Mouse (Mus musculus) A20 (cell line): ENCODE results near the gene 1700014D04Rik.
A peak's percentile ranks its signal among the peaks of the same experiment; 100 is the strongest.
"Not testable (repeated sequence)": the region's sequence is repeated elsewhere in the genome, so short reads cannot be mapped to it uniquely, and the experiment has no call there.

ENCODE experiments used
- DNase-seq: peaks from one replicate; pipeline ENCODE4 v3.0.0-alpha.2; 2011; ENCODE audit warnings: low read depth, low spot score

The 1700014D04Rik gene

GRCm38 (mm10) chr13:59735190-59735589 lies 11.4 kb downstream of the 1700014D04Rik start:
- DNase-seq = no peak

DNA sequence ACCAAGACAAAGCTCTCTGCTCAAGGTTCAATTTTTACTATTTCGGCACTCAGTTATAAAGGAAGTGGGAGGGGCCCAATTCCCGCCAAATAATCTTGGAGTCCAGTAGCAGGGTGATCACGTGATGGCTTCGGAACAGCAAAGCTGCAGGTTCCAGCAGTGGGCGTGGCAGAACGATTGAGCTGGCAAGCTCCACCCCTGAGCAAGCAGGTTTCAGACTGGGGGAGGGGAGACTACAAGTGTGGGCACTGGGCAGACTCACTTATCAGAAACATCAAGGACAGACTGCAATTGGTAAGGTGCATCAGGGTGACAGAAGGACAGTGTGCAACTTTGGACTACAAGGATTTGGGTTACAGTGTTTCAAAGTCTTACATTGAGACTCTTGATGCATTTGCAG lies 12.2 kb downstream of the 1700014D04Rik start:
- not testable (repeated sequence) for DNase-seq

DNA sequence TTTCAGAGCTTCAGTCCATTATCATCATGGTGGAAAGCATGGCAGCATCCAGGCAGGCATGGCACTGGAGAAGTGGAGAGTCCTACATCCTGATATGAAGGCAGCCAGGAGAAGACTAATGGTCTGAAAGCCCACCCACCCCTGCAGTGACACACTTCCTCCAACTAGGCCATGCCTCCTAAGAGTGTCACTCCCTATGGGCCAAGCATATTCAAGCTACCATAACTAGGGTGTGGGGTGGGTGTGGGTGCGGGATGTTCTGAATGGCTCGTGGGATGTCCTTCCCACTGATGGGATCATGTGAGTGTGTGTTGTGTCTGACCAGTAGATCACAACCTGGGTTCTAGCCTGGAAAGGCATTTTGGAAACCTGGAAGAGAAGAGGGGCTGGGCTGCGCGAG lies 12.6 kb downstream of the 1700014D04Rik start:
- no peak for DNase-seq

GRCm38 (mm10) chr13:59731652-59732051 lies 14.9 kb downstream of the 1700014D04Rik start, which contains the start of gene Spata31d1d:
TSS of gene Spata31d1d (minus strand) at chr13:59731752.
- no peak for DNase-seq

DNA sequence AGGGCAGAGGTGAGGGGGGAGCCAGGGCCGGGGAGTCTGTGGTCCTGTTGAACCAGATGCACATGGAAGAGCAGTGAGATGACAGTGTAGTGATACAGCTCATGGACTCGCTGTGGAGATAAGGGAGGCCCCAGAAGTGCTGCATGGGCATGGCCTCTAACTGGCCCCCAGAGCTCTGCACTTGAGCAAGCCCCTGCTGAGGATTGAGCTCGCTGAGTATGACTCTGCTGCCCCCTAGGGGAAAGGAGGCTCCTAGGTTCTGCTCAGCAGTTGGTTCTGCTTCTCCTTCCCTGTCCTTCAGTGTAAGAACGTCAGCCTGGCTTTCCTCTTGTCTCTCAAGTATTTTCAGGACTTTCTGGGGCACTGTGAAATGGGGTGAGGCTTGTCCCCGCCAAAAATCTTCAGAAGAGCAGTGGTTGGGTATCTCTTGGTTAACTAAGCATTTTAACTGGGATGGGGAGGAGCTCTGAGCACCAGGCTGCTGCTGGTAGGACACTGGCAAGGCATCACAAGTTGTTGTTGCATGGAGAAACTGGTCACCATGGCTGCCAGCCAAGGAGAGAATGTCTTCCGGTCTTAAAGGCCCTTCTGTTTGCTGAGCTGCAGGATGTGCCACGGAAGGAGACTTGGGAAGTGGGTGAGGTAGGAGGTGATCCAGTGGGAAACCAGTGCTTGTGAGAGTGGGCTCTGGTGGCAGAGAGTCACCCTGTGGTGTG lies 18.0 kb downstream of the 1700014D04Rik start:
- DNase-seq = peak; percentile 80

- DNase-seq = no peak
Observed at GRCm38 (mm10) chr13:59726139-59726867, 20.2 kb downstream of the 1700014D04Rik start.

- DNase-seq = not testable (repeated sequence)
Observed at GRCm38 (mm10) chr13:59722089-59722488, 24.5 kb downstream of the 1700014D04Rik start.

DNA sequence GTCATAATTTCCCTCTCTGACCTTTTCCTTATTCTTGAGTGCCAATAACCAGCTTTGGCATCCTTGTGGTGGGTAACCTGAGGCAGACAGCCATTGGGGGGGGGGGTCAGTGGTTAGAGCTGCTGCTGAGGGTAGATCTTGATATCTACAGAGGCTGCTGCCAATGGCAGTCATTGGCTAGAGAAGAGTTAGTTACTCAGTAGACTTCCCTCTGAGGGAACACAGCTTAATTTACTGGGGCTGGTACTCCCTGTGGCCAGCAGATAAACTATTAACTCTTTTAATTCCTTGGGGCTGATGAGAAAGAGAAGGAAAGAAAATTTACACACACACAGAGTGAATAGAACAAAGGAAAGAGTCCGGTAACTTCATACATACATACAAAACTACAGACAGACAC lies 27.1 kb downstream of the 1700014D04Rik start:
- DNase-seq = no peak

- DNase-seq = not testable (repeated sequence)
Observed at GRCm38 (mm10) chr13:59718857-59719440, 27.6 kb downstream of the 1700014D04Rik start.

GRCm38 (mm10) chr13:59713710-59714109 lies 32.8 kb downstream of the 1700014D04Rik start:
- DNase-seq = peak; percentile 44

GRCm38 (mm10) chr13:59711984-59712383 lies 34.6 kb downstream of the 1700014D04Rik start, which contains the start of gene Spata31d1b:
TSS of gene Spata31d1b (plus strand) at chr13:59712284.
- not testable (repeated sequence) for DNase-seq

GRCm38 (mm10) chr13:59710230-59710629 lies 36.3 kb downstream of the 1700014D04Rik start, which contains the start of gene Spata31d1a:
TSS of gene Spata31d1a (minus strand) at chr13:59710330.
- no peak for DNase-seq

DNA sequence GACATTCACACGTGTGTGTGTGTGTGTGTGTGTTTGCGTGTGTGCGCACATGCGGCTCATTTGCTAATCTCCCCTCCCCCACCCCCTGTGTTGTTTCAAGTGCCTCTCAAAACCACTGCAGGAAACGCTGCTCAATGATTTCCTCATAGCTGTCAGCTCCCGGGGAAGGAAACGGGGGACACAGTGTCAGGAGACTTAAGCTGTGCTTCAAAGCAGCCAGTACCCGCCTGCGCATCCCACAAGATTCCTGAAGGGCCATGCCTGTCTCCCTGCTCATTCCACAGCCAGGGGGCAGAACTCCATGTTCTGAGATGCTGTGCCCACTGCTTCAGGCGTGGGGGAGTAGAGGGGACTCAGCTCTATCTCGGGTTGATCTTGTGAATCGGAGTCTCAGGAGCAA lies 42.0 kb downstream of the 1700014D04Rik start:
- DNase-seq = no peak

DNA sequence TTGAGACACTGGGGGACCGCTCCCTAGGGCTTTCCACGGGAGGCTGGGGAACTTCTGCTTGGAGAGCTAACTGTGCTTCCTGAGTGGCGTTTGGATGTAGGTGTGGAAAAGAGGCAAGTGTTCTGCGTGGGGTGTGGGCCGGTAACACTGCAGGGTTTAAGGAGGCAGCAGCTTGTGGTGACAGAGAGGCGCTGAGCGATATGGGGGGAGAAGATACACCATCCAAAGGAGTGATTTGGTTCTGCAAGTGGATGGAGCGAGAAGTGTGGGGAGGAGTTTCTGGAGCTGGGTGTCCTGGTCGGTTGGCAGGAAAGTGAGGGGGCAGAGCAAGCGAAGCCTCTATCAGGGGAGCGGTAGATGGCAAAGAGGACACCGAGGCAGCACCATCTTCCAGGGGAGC lies 43.0 kb downstream of the 1700014D04Rik start:
- DNase-seq = no peak

DNA sequence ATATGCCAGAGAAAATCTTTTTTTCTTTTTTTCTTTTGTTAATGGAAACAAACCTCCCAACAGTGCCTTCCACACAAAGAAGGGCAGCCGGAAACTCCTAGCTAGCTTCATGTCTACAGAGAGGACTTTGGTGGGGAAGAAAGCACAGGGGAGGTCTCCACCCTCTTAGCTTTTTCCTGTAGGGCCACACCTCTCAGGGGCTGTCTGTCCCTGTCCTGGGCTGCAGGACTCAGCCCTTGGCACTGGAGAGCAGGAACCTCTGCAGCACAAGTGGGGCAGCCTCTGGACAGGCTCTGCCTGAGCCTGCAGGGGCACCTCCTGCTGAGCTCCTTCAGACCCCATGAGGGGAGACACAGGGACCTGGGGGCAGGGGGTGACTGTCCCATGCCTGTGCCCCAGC lies 46.4 kb downstream of the 1700014D04Rik start:
- DNase-seq = not testable (repeated sequence)

GRCm38 (mm10) chr13:59699131-59699530 lies 47.4 kb downstream of the 1700014D04Rik start:
- no peak for DNase-seq

DNA sequence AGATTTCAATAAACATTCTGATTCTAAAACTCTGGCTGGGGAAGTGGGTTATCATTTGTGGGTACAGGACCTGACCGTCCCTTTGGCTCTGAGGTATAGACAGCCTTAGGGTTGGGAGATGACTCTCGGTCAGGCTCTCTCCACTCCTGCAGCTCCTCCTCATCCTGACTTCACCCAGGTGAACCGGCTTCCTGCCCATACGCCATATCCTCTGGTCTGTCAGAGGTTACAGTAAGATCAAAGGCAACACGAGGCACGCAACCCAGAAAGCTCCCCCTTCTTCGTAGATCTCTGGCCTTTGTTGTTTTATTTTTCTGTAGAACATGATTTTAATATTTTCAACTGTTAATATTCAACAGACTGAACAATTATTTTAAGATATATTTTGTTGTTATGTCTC lies 50.8 kb downstream of the 1700014D04Rik start:
- no peak for DNase-seq

DNA sequence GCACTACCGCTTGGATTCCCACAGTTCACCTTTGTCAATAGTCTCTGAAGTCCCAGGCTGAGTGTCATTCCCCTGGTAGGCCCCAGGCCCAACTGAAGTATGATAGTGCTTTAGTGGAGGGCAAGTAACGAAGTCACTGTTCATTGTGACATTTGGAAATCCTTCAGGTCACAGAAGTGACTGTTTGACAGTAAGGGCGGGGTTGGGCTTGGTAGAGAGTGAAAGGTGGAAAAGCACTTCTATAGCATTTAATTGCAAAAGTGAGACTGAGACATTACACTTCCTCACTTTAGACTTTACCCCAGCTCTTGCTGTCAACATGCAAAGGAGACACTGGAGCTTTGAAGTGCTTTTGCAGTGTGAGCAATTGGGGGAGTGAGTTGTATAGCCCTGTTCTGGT lies 52.5 kb downstream of the 1700014D04Rik start, which contains the start of gene 4921517D22Rik:
4921517D22Rik (minus strand) TSS at position 101 of the 400 bp plus-strand sequence.
- no peak for DNase-seq

GRCm38 (mm10) chr13:59691478-59691877 lies 55.1 kb downstream of the 1700014D04Rik start:
- no peak for DNase-seq
